21 mouse cellular contexts compared by ENCODE assay signal in genomic region chr10:86351287-86351686, GRCm38 (mm10). TPM values are rescaled to one million over a fixed set of nuclear protein-coding genes. Genes with fewer than 3 reads are reported as not detected.
DNase-seq lines count a peak whose midpoint lies in the region; ATAC-seq and TF ChIP-seq lines count a peak whose summit lies in the region.
"Had no signal": no experiment of that assay in that cellular context is flagged by ENCODE, and none has a peak within 500 bp of the region (broad histone marks: within the 10 kb centered on the region; RNA-seq: fewer than 3 reads in every experiment).

No protein-coding gene starts in this region.

- peak overlapping the region; percentile 92 for H3K27ac ChIP-seq in liver, embryonic 12.5 days
- H3K27ac ChIP-seq in liver, embryonic 16.5 days (ENCODE audit: low read length), result peak overlapping the region; percentile 83
- H3K27ac ChIP-seq: embryonic facial prominence, embryonic 15.5 days; heart, adult 2 months; hindbrain, embryonic 10.5 days; hindbrain, embryonic 15.5 days had no signal

- no peaks in the 10 kb centered on the region for H3K9me3 ChIP-seq in G1E (replicated peaks)
- no peaks in the 10 kb centered on the region for H3K9me3 ChIP-seq in liver, embryonic 12.5 days (replicated peaks)
- no peaks in the 10 kb centered on the region for H3K9me3 ChIP-seq in liver, embryonic 16.5 days (replicated peaks; ENCODE audit: control insufficient read depth, low read length)
- H3K9me3 ChIP-seq: embryonic facial prominence, embryonic 15.5 days; heart, embryonic 12.5 days; hindbrain, embryonic 10.5 days; hindbrain, embryonic 15.5 days had no signal

- H3K4me2 ChIP-seq in liver, embryonic 12.5 days, result peak overlapping the region; percentile 49
- no peak overlapping the region for H3K4me2 ChIP-seq in liver, embryonic 16.5 days (ENCODE audit: low read depth, low read length)
- H3K4me2 ChIP-seq: embryonic facial prominence, embryonic 15.5 days; heart, embryonic 12.5 days; hindbrain, embryonic 15.5 days had no signal

- peaks cover 9% of the 10 kb centered on the region for H3K36me3 ChIP-seq in G1E (replicated peaks)
- no peaks in the 10 kb centered on the region for H3K36me3 ChIP-seq in liver, embryonic 12.5 days
- no peaks in the 10 kb centered on the region for H3K36me3 ChIP-seq in liver, embryonic 16.5 days (ENCODE audit: control insufficient read depth, insufficient read depth)
- H3K36me3 ChIP-seq: embryonic facial prominence, embryonic 15.5 days; hindbrain, embryonic 10.5 days had no signal

- peaks cover 54% of the 10 kb centered on the region for H3K4me1 ChIP-seq in G1E (ENCODE audit: insufficient read depth, low read depth, low read length)
- H3K4me1 ChIP-seq in liver, embryonic 12.5 days, result peaks cover 70% of the 10 kb centered on the region
- peaks cover 34% of the 10 kb centered on the region for H3K4me1 ChIP-seq in liver, embryonic 16.5 days (ENCODE audit: control insufficient read depth, low read depth, low read length)
- H3K4me1 ChIP-seq: embryonic facial prominence, embryonic 15.5 days; hindbrain, embryonic 10.5 days; hindbrain, embryonic 15.5 days had no signal

- no peaks in the 10 kb centered on the region for H3K27me3 ChIP-seq in G1E (ENCODE audit: insufficient read depth, low read length)
- H3K27me3 ChIP-seq in liver, embryonic 12.5 days (replicated peaks), result no peaks in the 10 kb centered on the region
- no peaks in the 10 kb centered on the region for H3K27me3 ChIP-seq in liver, embryonic 16.5 days (ENCODE audit: control insufficient read depth, insufficient read depth, low read depth, low read length)
- H3K27me3 ChIP-seq: CH12.LX; embryonic facial prominence, embryonic 15.5 days; heart, embryonic 12.5 days; hindbrain, embryonic 15.5 days had no signal

- WGBS in liver, embryonic 12.5 days (ENCODE audit: insufficient replicate concordance), result 26% methylated on average over 2 of the region's 2 CpGs
- WGBS in liver, embryonic 16.5 days (ENCODE audit: insufficient replicate concordance), result 20% methylated on average over 2 of the region's 2 CpGs

- H3K4me3 ChIP-seq in G1E (ENCODE audit: low read depth, low read length), result no peak overlapping the region
- no peak overlapping the region for H3K4me3 ChIP-seq in liver, embryonic 12.5 days
- no peak overlapping the region for H3K4me3 ChIP-seq in liver, embryonic 16.5 days (ENCODE audit: low read depth, low read length)
- H3K4me3 ChIP-seq: embryonic facial prominence, embryonic 15.5 days; heart, adult 2 months; heart, embryonic 12.5 days; hindbrain, embryonic 10.5 days; hindbrain, embryonic 15.5 days had no signal

- no peak for TF ChIP-seq CTCF in G1E (IDR thresholded peaks at IDR 0.05; ENCODE audit: low read depth, low read length)

- peak overlapping the region; percentile 64; the same call in 1 of the 2 replicates for H3K9ac ChIP-seq in liver, embryonic 12.5 days
- no peak overlapping the region for H3K9ac ChIP-seq in liver, embryonic 16.5 days (ENCODE audit: low read depth, low read length)
- H3K9ac ChIP-seq: embryonic facial prominence, embryonic 15.5 days; heart, embryonic 12.5 days; hindbrain, embryonic 15.5 days had no signal

- DNase-seq in G1E (ENCODE audit: low spot score), result no peak
- peak; percentile 55 for DNase-seq in c-Kit-positive CD71-positive TER-119-positive erythroid progenitor cells, embryonic 14.5 days (ENCODE audit: low spot score)
- no peak for DNase-seq in urinary bladder, postnatal 14 days (ENCODE audit: low spot score)
- DNase-seq in adrenal gland, postnatal 4 days (ENCODE audit: low spot score in 2 of 2), result no peak
- DNase-seq in thymus, postnatal 25 days, result no peak
- DNase-seq: adrenal gland, adult 8-10 months; adrenal gland, postnatal 36 days; cerebellum, adult 18-20 months; cerebellum, adult 9-11 months; embryo, embryonic 11 days; gastrocnemius, postnatal 10 days; heart, adult 2 months had no signal

- ATAC-seq in G1E (ENCODE audit: extremely low read depth, insufficient number of reproducible peaks, low FRiP score, poor library complexity, severe bottlenecking), result peak; percentile 58; the same call in 1 of the 2 replicates
- peak; percentile 66 for ATAC-seq in liver, embryonic 12.5 days
- ATAC-seq in liver, embryonic 16.5 days (ENCODE audit: low read depth), result peak; percentile 65
- no peak for ATAC-seq in megakaryocyte, adult 5-6 weeks (ENCODE audit: poor library complexity, severe bottlenecking)
- ATAC-seq: forebrain, embryonic 16.5 days had no signal

RNA-seq across cellular contexts. Expression of gene Timp3, which starts 51.1 kb away (rescaled TPM):
- total RNA-seq in G1E (2014; fragmentation: Nextera tagmentation) (90.5 and 110 TPM in 2 replicates), G1E (2017) (14.2 and 15.0 TPM in 2 replicates)
- 13.7 and 15.7 TPM in 2 replicates for polyA plus RNA-seq in G1E (2012)
- polyA plus RNA-seq in liver, embryonic 12.5 days (2016; fragmentation: Nextera tagmentation; extraction: Ambion mirVana), result 16.3 and 17.0 TPM in 2 replicates
- 5.7 and 7.3 TPM in 2 replicates for polyA plus RNA-seq in liver, embryonic 16.5 days (2015; fragmentation: Nextera tagmentation; extraction: Ambion mirVana)
- total RNA-seq in megakaryocyte, adult 5-6 weeks (2015), result 0.04 TPM in 1 of 2 replicates, not detected in the other
- 0.08 and 0.44 TPM in 2 replicates for total RNA-seq in megakaryocyte, adult 5-6 weeks (2017)
- 100 to 1,000 TPM; 314 to 316 TPM for total RNA-seq in adrenal gland, postnatal 4 days (2021)

Comparison
In these comparisons a context has a peak if more than half of its experiments do, and no peak if none do; other contexts are left out.
1. RNA of gene Timp3, which starts 51.1 kb away (total RNA-seq): 314 to 316 TPM in adrenal gland, postnatal 4 days and 14.2 to 110 TPM in G1E; 0.04 to 0.44 TPM in megakaryocyte, adult 5-6 weeks; every median in the first group is over 10 times any median in the second.